Mouse (Mus musculus) spleen, adult 2 months (tissue): ENCODE results near the gene Gm11020.

Experiments
- CTCF ChIP-seq: fragments of 200-500 bp; IDR thresholded peaks from 2 replicates; pipeline ENCODE4 v1.5.1; 2011; ENCODE audit warnings: mild to moderate bottlenecking, inconsistent platforms; ENCODE audit not compliant: insufficient read depth, insufficient read length, insufficient replicate concordance; ENCODE audit errors: extremely low read depth
- POLR2A ChIP-seq: fragments of 200-500 bp; IDR thresholded peaks from 2 replicates; pipeline ENCODE4 v1.6.1; 2011; ENCODE audit warnings: low read depth, low read length, inconsistent platforms

DNA sequence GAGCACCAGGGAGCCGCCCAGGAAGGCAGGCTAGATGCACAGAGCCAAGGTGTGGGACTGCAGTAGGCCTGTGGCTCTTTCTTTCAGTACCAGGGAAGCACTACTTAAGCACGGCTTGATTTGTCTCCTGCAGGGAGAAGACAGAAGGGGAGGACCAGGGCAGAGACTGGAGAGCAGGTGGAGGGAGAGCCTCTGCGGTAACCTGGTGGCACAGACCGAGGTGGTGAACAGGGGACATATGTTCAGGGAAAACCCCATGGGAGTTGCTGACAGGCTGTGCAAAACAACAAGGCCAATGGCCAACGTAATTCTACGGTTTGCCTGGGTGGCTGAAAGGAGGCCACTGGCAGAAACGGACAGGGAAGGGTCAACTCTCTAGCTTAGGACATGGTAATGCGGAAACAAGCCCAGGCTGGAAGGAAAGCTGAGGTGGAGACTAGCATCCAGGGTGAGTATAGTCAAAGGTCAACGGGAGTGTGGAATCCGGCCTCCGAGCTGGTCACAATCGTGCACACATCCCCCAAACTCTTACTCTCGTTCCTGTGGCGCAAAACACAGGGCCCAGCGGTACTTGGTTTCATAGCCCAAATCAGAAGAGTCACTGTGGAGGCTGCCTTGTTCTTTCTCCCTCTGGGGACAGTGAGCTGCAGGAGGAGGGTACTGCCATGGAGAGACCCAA, 38.5 kb downstream of the Gm11020 start:
- TF ChIP-seq CTCF (no peak), POLR2A (no peak)
